Mouse (Mus musculus): Measurements from ENCODE around the gene Olfr1293-ps. TPM values are rescaled to one million over a fixed set of nuclear protein-coding genes. Genes with fewer than 3 reads are reported as not detected.

Olfr1293-ps gene
- not detected in 2 replicates for polyA plus RNA-seq (2014; fragmentation: Nextera tagmentation; extraction: Ambion mirVana)

DNA sequence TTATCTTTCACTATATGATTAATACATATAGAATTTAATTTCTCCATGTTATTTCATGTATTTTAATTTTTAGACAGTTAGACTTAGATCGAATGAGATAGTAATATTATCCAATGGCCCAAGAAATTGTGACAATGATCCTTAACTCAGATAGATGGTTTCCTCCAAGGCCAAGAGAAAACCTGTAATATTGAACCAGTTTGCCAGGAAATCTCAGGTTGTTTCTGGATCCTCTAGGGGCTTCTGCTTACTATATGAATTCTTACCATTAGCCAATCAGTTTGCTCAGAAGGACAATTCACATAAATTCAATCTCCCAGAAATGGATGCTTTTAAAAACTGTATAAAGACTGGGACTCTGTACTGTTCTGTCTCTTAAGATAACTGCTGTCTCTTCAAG lies at the start of gene Olfr1293-ps:
Olfr1293-ps (plus strand) TSS at position 301 of the 400 bp plus-strand sequence.
- no peaks in the 10 kb centered on the region for H3K4me1 ChIP-seq (replicated peaks; ENCODE audit: control insufficient read depth, insufficient read depth, low read length)

DNA sequence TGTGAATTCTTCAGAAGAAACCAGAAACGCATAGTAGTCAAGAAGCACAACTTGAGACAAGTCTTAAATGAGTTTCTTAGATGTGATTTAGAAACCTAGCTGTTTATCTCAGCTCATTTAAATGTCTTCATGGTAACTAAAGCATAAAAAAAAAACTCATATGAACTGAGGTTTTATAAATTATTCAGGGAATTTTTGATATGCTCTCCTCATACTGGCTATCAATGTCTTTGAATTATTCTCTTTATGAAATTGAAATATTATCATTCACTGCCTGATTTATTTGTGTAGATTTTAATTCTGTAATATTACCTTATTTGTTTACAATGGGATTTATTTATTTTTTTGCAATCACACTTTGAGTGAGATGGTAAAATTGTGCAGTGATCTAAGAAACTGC lies 44.5 kb upstream of the Olfr1293-ps start, which contains the start of gene Olfr1289:
Olfr1289 (plus strand) TSS at position 301 of the 400 bp plus-strand sequence.
- WGBS = 73% methylated on average over 1 of the region's 1 CpGs
- Histone ChIP-seq H3K4me2 (ENCODE audit: low read length) (no peak within 1 kb of the TSS), H3K9me3 (ENCODE audit: control insufficient read depth, low read length) (no peaks in the 10 kb centered on the region), H3K9ac (ENCODE audit: low read length) (no peak within 1 kb of the TSS), H3K27ac (ENCODE audit: low read depth) (no peak within 1 kb of the TSS), H3K4me3 (ENCODE audit: low read depth, low read length) (no peak within 1 kb of the TSS), H3K4me1 (replicated peaks; ENCODE audit: control insufficient read depth, insufficient read depth, low read length) (no peaks in the 10 kb centered on the region), H3K36me3 (ENCODE audit: control insufficient read depth, insufficient read depth, low read length) (no peaks in the 10 kb centered on the region), H3K27me3 (replicated peaks; ENCODE audit: control insufficient read depth, insufficient read depth, low read length) (no peaks in the 10 kb centered on the region)
- no peak for DNase-seq (ENCODE audit: low spot score)
- ATAC-seq (replicated peaks; ENCODE audit: low FRiP score, low TSS enrichment, low read depth) = no peak

More for the DNA sequence above, at the start of gene Olfr1293-ps:
- DNase-seq (ENCODE audit: low spot score) (no peak), ATAC-seq (replicated peaks; ENCODE audit: low FRiP score, low TSS enrichment, low read depth) (no peak)
- Histone ChIP-seq H3K9ac (ENCODE audit: low read length) (no peak within 1 kb of the TSS), H3K36me3 (ENCODE audit: control insufficient read depth, insufficient read depth, low read length) (no peaks in the 10 kb centered on the region), H3K4me2 (ENCODE audit: low read length) (no peak within 1 kb of the TSS), H3K9me3 (ENCODE audit: control insufficient read depth, low read length) (peaks cover 2% of the 10 kb centered on the region; the same call in 1 of the 2 replicates), H3K27ac (ENCODE audit: low read depth) (no peak within 1 kb of the TSS), H3K4me3 (ENCODE audit: low read depth, low read length) (no peak within 1 kb of the TSS), H3K27me3 (replicated peaks; ENCODE audit: control insufficient read depth, insufficient read depth, low read length) (no peaks in the 10 kb centered on the region)
- WGBS = 73% methylated on average over 1 of the region's 1 CpGs

DNA sequence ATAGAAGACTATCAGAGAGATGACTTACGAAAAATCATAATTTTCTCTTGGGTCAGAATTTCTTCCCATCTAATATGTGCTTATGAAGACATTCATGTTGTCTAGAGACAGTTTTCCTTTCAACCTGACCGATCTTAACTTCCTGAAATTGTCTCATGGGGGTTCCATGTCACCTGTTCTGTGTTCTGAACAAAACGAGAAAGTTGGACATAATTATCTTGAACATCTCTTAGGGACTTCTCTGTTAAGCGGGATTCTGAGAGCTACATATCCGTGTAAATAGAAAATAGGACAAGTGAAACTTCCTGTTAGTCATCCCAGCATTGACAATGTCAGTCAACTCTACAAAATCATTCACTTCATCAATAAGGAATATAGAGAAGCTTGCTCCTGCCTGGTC lies 31.3 kb upstream of the Olfr1293-ps start, which contains the start of gene Olfr1290:
Olfr1290 (minus strand) TSS at position 101 of the 400 bp plus-strand sequence.
- DNase-seq (ENCODE audit: low spot score) (no peak), ATAC-seq (replicated peaks; ENCODE audit: low FRiP score, low TSS enrichment, low read depth) (no peak)
- H3K4me2 ChIP-seq (ENCODE audit: low read length) = no peak within 1 kb of the TSS
- no peaks in the 10 kb centered on the region for H3K9me3 ChIP-seq (ENCODE audit: control insufficient read depth, low read length)
- no peaks in the 10 kb centered on the region for H3K36me3 ChIP-seq (ENCODE audit: control insufficient read depth, insufficient read depth, low read length)
- no peak within 1 kb of the TSS for H3K9ac ChIP-seq (ENCODE audit: low read length)
- H3K4me1 ChIP-seq (replicated peaks; ENCODE audit: control insufficient read depth, insufficient read depth, low read length) = no peaks in the 10 kb centered on the region
- WGBS = 76% methylated on average over 5 of the region's 5 CpGs
- no peak within 1 kb of the TSS for H3K27ac ChIP-seq (ENCODE audit: low read depth)
- H3K27me3 ChIP-seq (replicated peaks; ENCODE audit: control insufficient read depth, insufficient read depth, low read length) = no peaks in the 10 kb centered on the region
- H3K4me3 ChIP-seq (ENCODE audit: low read depth, low read length) = no peak within 1 kb of the TSS

DNA sequence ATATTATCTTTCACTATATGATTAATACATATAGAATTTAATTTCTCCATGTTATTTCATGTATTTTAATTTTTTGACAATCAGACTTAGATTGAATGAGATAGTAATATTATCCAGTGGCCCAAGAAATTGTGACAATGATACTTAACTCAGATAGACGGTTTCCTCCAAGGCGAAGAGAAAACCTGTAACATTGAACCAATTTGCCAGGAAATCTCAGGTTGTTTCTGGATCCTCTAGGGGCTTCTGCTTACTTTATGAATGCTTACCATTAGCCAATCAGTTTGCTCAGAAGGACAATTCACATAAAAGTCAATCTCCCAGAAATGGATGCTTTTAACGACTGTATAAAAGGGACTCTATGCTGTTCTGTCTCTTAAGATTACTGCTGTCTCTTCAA lies 28.1 kb upstream of the Olfr1293-ps start, which contains the start of gene Olfr1291-ps1:
Olfr1291-ps1 (plus strand) TSS at position 301 of the 400 bp plus-strand sequence.
- DNase-seq (ENCODE audit: low spot score) = no peak
- no peak within 1 kb of the TSS for H3K4me3 ChIP-seq (ENCODE audit: low read depth, low read length)
- ATAC-seq (replicated peaks; ENCODE audit: low FRiP score, low TSS enrichment, low read depth) = no peak
- H3K27ac ChIP-seq (ENCODE audit: low read depth) = no peak within 1 kb of the TSS
- WGBS = 86% methylated on average over 3 of the region's 3 CpGs
- no peak within 1 kb of the TSS for H3K9ac ChIP-seq (ENCODE audit: low read length)
- no peaks in the 10 kb centered on the region for H3K9me3 ChIP-seq (ENCODE audit: control insufficient read depth, low read length)
- no peak within 1 kb of the TSS for H3K4me2 ChIP-seq (ENCODE audit: low read length)
- H3K36me3 ChIP-seq (ENCODE audit: control insufficient read depth, insufficient read depth, low read length) = no peaks in the 10 kb centered on the region
- no peaks in the 10 kb centered on the region for H3K27me3 ChIP-seq (replicated peaks; ENCODE audit: control insufficient read depth, insufficient read depth, low read length)
- H3K4me1 ChIP-seq (replicated peaks; ENCODE audit: control insufficient read depth, insufficient read depth, low read length) = no peaks in the 10 kb centered on the region

DNA sequence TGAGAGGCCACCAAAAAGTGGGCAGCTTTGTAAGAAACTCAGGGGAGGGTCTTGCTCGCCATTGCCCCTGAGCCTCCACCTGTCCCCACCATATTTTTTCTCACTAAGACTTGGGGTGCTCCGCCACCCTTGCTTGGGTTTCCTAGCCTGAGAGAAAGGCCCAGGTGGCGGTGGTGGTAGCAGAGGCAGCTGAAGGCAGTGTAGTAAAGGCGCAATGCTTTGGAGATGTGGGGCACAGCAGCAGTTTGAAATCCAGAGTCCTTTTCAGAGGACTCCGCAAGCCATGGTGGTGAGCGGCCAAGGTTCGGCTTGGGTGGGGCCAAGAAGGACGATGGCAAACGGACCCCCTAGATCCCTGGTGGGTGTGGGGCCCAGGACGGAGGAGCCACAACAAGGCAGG lies 7.6 kb upstream of the Olfr1293-ps start:
- H3K4me2 ChIP-seq (ENCODE audit: low read length) = no peak overlapping the region
- DNase-seq (ENCODE audit: low spot score) (no peak), ATAC-seq (replicated peaks; ENCODE audit: low FRiP score, low TSS enrichment, low read depth) (no peak)
- WGBS = 96% methylated on average over 10 of the region's 10 CpGs
- H3K27ac ChIP-seq (ENCODE audit: low read depth) = no peak overlapping the region
- no peaks in the 10 kb centered on the region for H3K27me3 ChIP-seq (replicated peaks; ENCODE audit: control insufficient read depth, insufficient read depth, low read length)
- H3K36me3 ChIP-seq (ENCODE audit: control insufficient read depth, insufficient read depth, low read length) = no peaks in the 10 kb centered on the region
- H3K9ac ChIP-seq (ENCODE audit: low read length) = no peak overlapping the region
- H3K4me1 ChIP-seq (replicated peaks; ENCODE audit: control insufficient read depth, insufficient read depth, low read length) = no peaks in the 10 kb centered on the region
- no peak overlapping the region for H3K4me3 ChIP-seq (ENCODE audit: low read depth, low read length)
- peaks cover 4% of the 10 kb centered on the region; the same call in 1 of the 2 replicates for H3K9me3 ChIP-seq (ENCODE audit: control insufficient read depth, low read length)

DNA sequence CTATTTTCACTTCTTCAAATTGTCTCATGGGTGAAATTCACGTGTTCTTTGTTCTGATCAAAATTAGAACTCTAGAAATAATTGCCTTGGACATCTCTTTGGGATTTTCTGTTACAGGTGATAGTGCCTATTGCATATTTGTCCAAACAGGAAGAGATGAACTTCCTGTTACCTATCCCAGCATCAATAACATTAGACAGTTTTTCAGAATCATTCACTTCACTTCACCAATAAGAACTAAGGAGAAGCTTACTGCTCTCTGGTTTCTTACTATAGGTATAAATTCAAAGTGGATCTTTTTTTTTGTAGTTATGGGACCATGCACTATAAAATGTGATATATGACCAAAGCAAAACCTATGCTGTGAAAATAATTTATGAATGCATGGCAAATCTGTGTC lies 15.2 kb downstream of the Olfr1293-ps start, which contains the start of gene Olfr1294:
Olfr1294 (minus strand) TSS at position 101 of the 400 bp plus-strand sequence.
- Histone ChIP-seq H3K4me3 (ENCODE audit: low read depth, low read length) (no peak within 1 kb of the TSS), H3K27ac (ENCODE audit: low read depth) (no peak within 1 kb of the TSS), H3K4me1 (replicated peaks; ENCODE audit: control insufficient read depth, insufficient read depth, low read length) (no peaks in the 10 kb centered on the region), H3K9ac (ENCODE audit: low read length) (no peak within 1 kb of the TSS), H3K36me3 (ENCODE audit: control insufficient read depth, insufficient read depth, low read length) (no peaks in the 10 kb centered on the region), H3K9me3 (ENCODE audit: control insufficient read depth, low read length) (no peaks in the 10 kb centered on the region), H3K27me3 (replicated peaks; ENCODE audit: control insufficient read depth, insufficient read depth, low read length) (no peaks in the 10 kb centered on the region), H3K4me2 (ENCODE audit: low read length) (no peak within 1 kb of the TSS)
- DNase-seq (ENCODE audit: low spot score) = no peak
- 56% methylated on average over 1 of the region's 1 CpGs for WGBS
- ATAC-seq (replicated peaks; ENCODE audit: low FRiP score, low TSS enrichment, low read depth) = no peak

DNA sequence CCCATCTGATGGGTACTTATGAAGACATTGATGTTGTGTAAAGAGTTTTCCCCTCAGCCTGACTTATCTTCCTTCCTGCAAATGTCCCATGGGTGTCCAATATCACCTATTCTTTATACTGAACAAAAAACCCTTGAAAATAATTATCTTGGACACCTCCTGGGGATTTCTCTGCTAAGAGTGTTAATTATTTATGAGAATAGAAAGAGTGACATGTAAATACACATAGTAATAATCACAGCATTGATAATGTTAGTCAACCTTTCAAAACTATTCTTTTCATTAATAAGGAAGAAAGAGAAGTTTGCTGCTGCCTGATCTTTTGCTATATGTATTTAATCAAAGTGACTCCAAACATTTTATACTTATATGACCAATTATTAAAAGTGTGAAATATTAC lies 44.6 kb downstream of the Olfr1293-ps start, which contains the start of gene Olfr1295:
Olfr1295 (minus strand) TSS at position 101 of the 400 bp plus-strand sequence.
- no peak for DNase-seq (ENCODE audit: low spot score)
- Histone ChIP-seq H3K4me1 (replicated peaks; ENCODE audit: control insufficient read depth, insufficient read depth, low read length) (no peaks in the 10 kb centered on the region), H3K36me3 (ENCODE audit: control insufficient read depth, insufficient read depth, low read length) (no peaks in the 10 kb centered on the region), H3K4me3 (ENCODE audit: low read depth, low read length) (no peak within 1 kb of the TSS), H3K27me3 (replicated peaks; ENCODE audit: control insufficient read depth, insufficient read depth, low read length) (no peaks in the 10 kb centered on the region), H3K4me2 (ENCODE audit: low read length) (no peak within 1 kb of the TSS), H3K27ac (ENCODE audit: low read depth) (no peak within 1 kb of the TSS), H3K9me3 (ENCODE audit: control insufficient read depth, low read length) (no peaks in the 10 kb centered on the region), H3K9ac (ENCODE audit: low read length) (no peak within 1 kb of the TSS)
- ATAC-seq (replicated peaks; ENCODE audit: low FRiP score, low TSS enrichment, low read depth) = no peak

Other genes with a start within 250 kb of the Olfr1293-ps start
- not detected in 2 replicates for gene Olfr1278, start 235.1 kb upstream of the Olfr1293-ps start, polyA plus RNA-seq (2014; fragmentation: Nextera tagmentation; extraction: Ambion mirVana)
- gene Olfr1279, start 224.6 kb upstream of the Olfr1293-ps start, polyA plus RNA-seq (2014; fragmentation: Nextera tagmentation; extraction: Ambion mirVana) = not detected in 2 replicates
- gene Olfr1280, start 211.2 kb upstream of the Olfr1293-ps start, polyA plus RNA-seq (2014; fragmentation: Nextera tagmentation; extraction: Ambion mirVana) = not detected in 2 replicates
- not detected in 2 replicates for gene Olfr1281, start 198.7 kb upstream of the Olfr1293-ps start, polyA plus RNA-seq (2014; fragmentation: Nextera tagmentation; extraction: Ambion mirVana)
- not detected in 2 replicates for gene Olfr1282, start 189.1 kb upstream of the Olfr1293-ps start, polyA plus RNA-seq (2014; fragmentation: Nextera tagmentation; extraction: Ambion mirVana)
- not detected in 2 replicates for gene Olfr1283, start 158.4 kb upstream of the Olfr1293-ps start, polyA plus RNA-seq (2014; fragmentation: Nextera tagmentation; extraction: Ambion mirVana)
- gene Olfr1284, start 149.7 kb upstream of the Olfr1293-ps start, polyA plus RNA-seq (2014; fragmentation: Nextera tagmentation; extraction: Ambion mirVana) = not detected in 2 replicates
- not detected in 2 replicates for gene Olfr1286, start 102.1 kb upstream of the Olfr1293-ps start, polyA plus RNA-seq (2014; fragmentation: Nextera tagmentation; extraction: Ambion mirVana)
- gene Olfr1287, start 76.1 kb upstream of the Olfr1293-ps start, polyA plus RNA-seq (2014; fragmentation: Nextera tagmentation; extraction: Ambion mirVana) = not detected in 2 replicates
- not detected in 2 replicates for gene Olfr1288, start 51.1 kb upstream of the Olfr1293-ps start, polyA plus RNA-seq (2014; fragmentation: Nextera tagmentation; extraction: Ambion mirVana)
- gene Olfr1289, start 44.4 kb upstream of the Olfr1293-ps start, polyA plus RNA-seq (2014; fragmentation: Nextera tagmentation; extraction: Ambion mirVana) = not detected in 2 replicates
- not detected in 2 replicates for gene Olfr1290, start 31.4 kb upstream of the Olfr1293-ps start, polyA plus RNA-seq (2014; fragmentation: Nextera tagmentation; extraction: Ambion mirVana)
- gene Olfr1291-ps1, start 28.0 kb upstream of the Olfr1293-ps start, polyA plus RNA-seq (2014; fragmentation: Nextera tagmentation; extraction: Ambion mirVana) = not detected in 2 replicates
- gene Olfr1294, start 15.1 kb downstream of the Olfr1293-ps start, polyA plus RNA-seq (2014; fragmentation: Nextera tagmentation; extraction: Ambion mirVana) = not detected in 2 replicates
- not detected in 2 replicates for gene Olfr1295, start 44.5 kb downstream of the Olfr1293-ps start, polyA plus RNA-seq (2014; fragmentation: Nextera tagmentation; extraction: Ambion mirVana)
- gene Olfr1297, start 101.3 kb downstream of the Olfr1293-ps start, polyA plus RNA-seq (2014; fragmentation: Nextera tagmentation; extraction: Ambion mirVana) = not detected in 2 replicates
- not detected in 2 replicates for gene Olfr1298, start 124.0 kb downstream of the Olfr1293-ps start, polyA plus RNA-seq (2014; fragmentation: Nextera tagmentation; extraction: Ambion mirVana)
- gene Olfr1299, start 136.2 kb downstream of the Olfr1293-ps start, polyA plus RNA-seq (2014; fragmentation: Nextera tagmentation; extraction: Ambion mirVana) = not detected in 2 replicates
- not detected in 2 replicates for gene Olfr1301, start 225.8 kb downstream of the Olfr1293-ps start, polyA plus RNA-seq (2014; fragmentation: Nextera tagmentation; extraction: Ambion mirVana)